Mouse (Mus musculus): Measurements from ENCODE around the gene Traip. TPM values are rescaled to one million over a fixed set of nuclear protein-coding genes. Genes with fewer than 3 reads are reported as not detected.

Traip gene
- polyA plus RNA-seq, 1 experiment from 2014 or later = 10.4 TPM

DNA sequence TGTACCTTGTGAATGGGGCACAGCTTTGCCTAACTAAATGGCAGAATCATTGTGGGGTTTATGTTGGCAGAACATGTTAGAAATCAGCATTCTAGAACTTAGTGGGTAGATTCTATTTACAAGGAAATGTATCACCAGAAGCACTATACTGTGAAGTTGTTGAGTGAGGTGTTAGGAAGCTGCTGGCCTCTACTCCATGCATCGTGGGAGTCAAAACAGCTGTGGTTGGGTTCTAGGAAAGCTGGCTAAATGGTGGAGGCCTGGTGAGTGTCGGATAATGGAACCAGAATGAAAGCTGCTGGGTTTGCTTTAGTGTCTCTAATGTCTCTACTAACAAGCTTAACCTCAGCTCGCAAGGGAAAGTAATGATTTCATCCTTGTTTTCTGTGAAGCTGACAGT lies 67.2 kb downstream of the Traip start:
- no peak for ATAC-seq (ENCODE audit: low FRiP score, low TSS enrichment)
- no peaks in the 10 kb centered on the region for H3K4me1 ChIP-seq (ENCODE audit: control insufficient read depth, insufficient read depth, low read length)
- 77% methylated on average over 3 of the region's 3 CpGs for WGBS
- no peaks in the 10 kb centered on the region for H3K9me3 ChIP-seq (ENCODE audit: control insufficient read depth, low read length)
- H3K4me3 ChIP-seq (replicated peaks; ENCODE audit: low read depth, low read length) = no peak overlapping the region
- no peak overlapping the region for H3K9ac ChIP-seq (replicated peaks; ENCODE audit: low read length)
- no peak for DNase-seq
- no peaks in the 10 kb centered on the region for H3K27me3 ChIP-seq (ENCODE audit: control insufficient read depth, insufficient read depth, low read length)
- H3K36me3 ChIP-seq (ENCODE audit: control insufficient read depth, insufficient read depth, low read length) = peaks cover 11% of the 10 kb centered on the region; the same call in 1 of the 2 replicates
- no peak overlapping the region for H3K4me2 ChIP-seq (ENCODE audit: low read length)
- H3K27ac ChIP-seq (replicated peaks; ENCODE audit: low read depth, low read length) = no peak overlapping the region

DNA sequence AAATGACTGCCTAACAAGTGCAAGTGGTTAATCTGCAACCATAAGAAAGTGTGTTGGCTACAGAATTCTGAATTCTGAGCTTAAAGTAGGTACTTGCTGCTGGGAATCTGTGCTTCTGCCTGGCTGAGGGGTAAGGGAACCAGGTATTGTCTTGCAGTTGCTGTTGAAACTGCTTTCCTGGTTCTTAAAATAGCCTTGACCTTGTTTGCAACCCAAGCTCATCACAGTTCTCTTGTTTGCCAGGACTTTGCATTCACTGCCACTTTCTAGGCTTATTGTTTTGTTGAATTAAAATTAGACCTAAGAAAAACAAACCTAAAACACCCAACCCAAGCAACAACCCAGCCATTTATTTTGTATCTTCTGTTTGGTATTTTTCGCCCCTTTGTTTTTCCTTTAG lies 70.8 kb downstream of the Traip start:
- Histone ChIP-seq H3K4me1 (ENCODE audit: control insufficient read depth, insufficient read depth, low read length) (no peaks in the 10 kb centered on the region), H3K4me3 (replicated peaks; ENCODE audit: low read depth, low read length) (no peak overlapping the region), H3K9ac (replicated peaks; ENCODE audit: low read length) (no peak overlapping the region), H3K36me3 (ENCODE audit: control insufficient read depth, insufficient read depth, low read length) (peaks cover 22% of the 10 kb centered on the region), H3K27me3 (ENCODE audit: control insufficient read depth, insufficient read depth, low read length) (no peaks in the 10 kb centered on the region), H3K27ac (replicated peaks; ENCODE audit: low read depth, low read length) (no peak overlapping the region), H3K9me3 (ENCODE audit: control insufficient read depth, low read length) (no peaks in the 10 kb centered on the region), H3K4me2 (ENCODE audit: low read length) (no peak overlapping the region)
- 96% methylated on average over 1 of the region's 1 CpGs for WGBS
- no peak for ATAC-seq (ENCODE audit: low FRiP score, low TSS enrichment)
- DNase-seq = no peak

Other genes with a start within 250 kb of the Traip start
- gene Sema3f, start 239.7 kb upstream of the Traip start, polyA plus RNA-seq (2014; fragmentation: Nextera tagmentation; extraction: Ambion mirVana) = 34.0 and 37.0 TPM in 2 replicates
- gene Rbm5, start 179.1 kb upstream of the Traip start, polyA plus RNA-seq (2014; fragmentation: Nextera tagmentation; extraction: Ambion mirVana) = 190 and 241 TPM in 2 replicates
- 72.6 and 95.5 TPM in 2 replicates for gene Rbm6, start 76.9 kb upstream of the Traip start, polyA plus RNA-seq (2014; fragmentation: Nextera tagmentation; extraction: Ambion mirVana)
- gene Mon1a, start 62.0 kb upstream of the Traip start, polyA plus RNA-seq (2014; fragmentation: Nextera tagmentation; extraction: Ambion mirVana) = 21.8 and 25.5 TPM in 2 replicates
- gene Mst1r, start 43.3 kb upstream of the Traip start, polyA plus RNA-seq (2014; fragmentation: Nextera tagmentation; extraction: Ambion mirVana) = 0.58 and 0.82 TPM in 2 replicates
- not detected in 2 replicates for gene Actl11, start 21.7 kb upstream of the Traip start, polyA plus RNA-seq (2014; fragmentation: Nextera tagmentation; extraction: Ambion mirVana)
- 16.7 and 26.1 TPM in 2 replicates for gene Camkv, start 14.5 kb upstream of the Traip start, polyA plus RNA-seq (2014; fragmentation: Nextera tagmentation; extraction: Ambion mirVana)
- gene Uba7, start 25.4 kb downstream of the Traip start, polyA plus RNA-seq (2014; fragmentation: Nextera tagmentation; extraction: Ambion mirVana) = 2.6 and 5.0 TPM in 2 replicates
- 0.47 and 0.49 TPM in 2 replicates for gene Gm20661, start 32.9 kb downstream of the Traip start, polyA plus RNA-seq (2014; fragmentation: Nextera tagmentation; extraction: Ambion mirVana)
- 12.1 and 13.3 TPM in 2 replicates for gene Inka1, start 35.7 kb downstream of the Traip start, polyA plus RNA-seq (2014; fragmentation: Nextera tagmentation; extraction: Ambion mirVana)
- gene Cdhr4, start 42.4 kb downstream of the Traip start, polyA plus RNA-seq (2014; fragmentation: Nextera tagmentation; extraction: Ambion mirVana) = 1.1 and 1.2 TPM in 2 replicates
- gene Gm20662, start 46.2 kb downstream of the Traip start, polyA plus RNA-seq (2014; fragmentation: Nextera tagmentation; extraction: Ambion mirVana) = 0.72 TPM in 1 of 2 replicates, not detected in the other
- 61.1 and 64.4 TPM in 2 replicates for gene Ip6k1, start 52.4 kb downstream of the Traip start, polyA plus RNA-seq (2014; fragmentation: Nextera tagmentation; extraction: Ambion mirVana)
- gene Gmppb, start 99.1 kb downstream of the Traip start, polyA plus RNA-seq (2014; fragmentation: Nextera tagmentation; extraction: Ambion mirVana) = 14.0 and 16.7 TPM in 2 replicates
- gene Amigo3, start 103.0 kb downstream of the Traip start, polyA plus RNA-seq (2014; fragmentation: Nextera tagmentation; extraction: Ambion mirVana) = 2.4 and 3.5 TPM in 2 replicates
- gene Mst1, start 130.3 kb downstream of the Traip start, polyA plus RNA-seq (2014; fragmentation: Nextera tagmentation; extraction: Ambion mirVana) = not detected in 2 replicates
- 54.8 and 56.2 TPM in 2 replicates for gene Rnf123, start 133.2 kb downstream of the Traip start, polyA plus RNA-seq (2014; fragmentation: Nextera tagmentation; extraction: Ambion mirVana)
- gene Apeh, start 144.5 kb downstream of the Traip start, polyA plus RNA-seq (2014; fragmentation: Nextera tagmentation; extraction: Ambion mirVana) = 38.0 and 43.8 TPM in 2 replicates
- 14.2 and 14.7 TPM in 2 replicates for gene Bsn, start 240.2 kb downstream of the Traip start, polyA plus RNA-seq (2014; fragmentation: Nextera tagmentation; extraction: Ambion mirVana)

Data from midbrain, embryonic 14.5 days (tissue).